Mouse (Mus musculus) cortical plate, adult 2 months (tissue): Measurements from ENCODE around the gene Csrnp1.

Source experiments
- CTCF ChIP-seq: fragments of 200-500 bp; IDR thresholded peaks from 2 replicates; pipeline ENCODE4 v1.5.1; 2011; ENCODE audit warnings: mild to moderate bottlenecking, control low read depth, low read length; ENCODE audit not compliant: insufficient read depth; ENCODE audit errors: extremely low read depth
- POLR2A ChIP-seq: fragments of 200-500 bp; IDR thresholded peaks from 2 replicates; pipeline ENCODE4 v1.6.1; 2011; ENCODE audit warnings: mild to moderate bottlenecking, low read length, control low read depth; ENCODE audit not compliant: insufficient read depth; ENCODE audit errors: extremely low read depth

DNA sequence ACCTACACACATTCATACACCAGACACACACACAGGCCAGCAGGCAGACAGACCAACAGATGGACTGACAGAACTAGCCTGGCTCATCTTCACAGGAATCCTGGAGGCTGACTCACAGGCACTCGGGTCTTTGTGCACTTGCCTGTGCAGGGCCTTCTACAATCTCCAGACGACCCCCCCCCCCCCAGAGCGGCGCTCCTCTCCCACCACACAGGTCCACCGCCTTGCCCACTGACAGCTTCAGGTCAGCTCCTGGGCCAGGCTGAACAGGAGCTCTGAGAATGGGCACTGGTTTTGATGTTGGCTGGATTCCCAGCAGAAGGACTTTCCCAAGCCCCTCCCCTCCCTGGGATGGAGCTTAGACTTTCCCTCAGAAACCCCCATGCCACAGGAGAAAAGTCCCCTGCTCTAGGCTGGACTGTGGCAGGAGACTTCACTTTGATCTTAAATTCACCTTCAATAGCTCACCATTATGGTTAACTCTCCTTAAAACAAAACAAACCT, 6.8 kb downstream of the Csrnp1 start:
- TF ChIP-seq CTCF (no peak), POLR2A (no peak)
